In genomic region chr1:147935867-147936266, GRCm38 (mm10) we compare ENCODE assay signal across 16 mouse cellular contexts.
"Had no signal": no experiment of that assay in that cellular context is flagged by ENCODE, and none has a peak within 500 bp of the region (broad histone marks: within the 10 kb centered on the region; RNA-seq: fewer than 3 reads in every experiment).

No protein-coding gene starts in this region.

- H3K4me3 ChIP-seq: neural tube, embryonic 12.5 days; neural tube, embryonic 13.5 days; neural tube, embryonic 15.5 days; stomach, embryonic 15.5 days had no signal

- H3K4me2 ChIP-seq: neural tube, embryonic 12.5 days; neural tube, embryonic 13.5 days; neural tube, embryonic 15.5 days; stomach, embryonic 15.5 days had no signal

- H3K4me1 ChIP-seq: neural tube, embryonic 12.5 days; neural tube, embryonic 13.5 days; neural tube, embryonic 15.5 days; stomach, embryonic 15.5 days had no signal

- H3K9me3 ChIP-seq: neural tube, embryonic 12.5 days; neural tube, embryonic 13.5 days; neural tube, embryonic 15.5 days; stomach, embryonic 15.5 days had no signal

- DNase-seq: retina, postnatal 1 day; right cerebral cortex, adult 18-20 months; right cerebral cortex, postnatal 14 days; right cerebral cortex, postnatal 25 days; spleen, adult 18-20 months; thymus, adult 18-20 months; thymus, adult 2 months; thymus, postnatal 14 days; thymus, postnatal 25 days; thymus, postnatal 36 days; thymus, postnatal 4 days had no signal

- H3K9ac ChIP-seq: neural tube, embryonic 12.5 days; neural tube, embryonic 13.5 days; neural tube, embryonic 15.5 days; stomach, embryonic 15.5 days had no signal

- H3K36me3 ChIP-seq: neural tube, embryonic 12.5 days; neural tube, embryonic 13.5 days; neural tube, embryonic 15.5 days; stomach, embryonic 15.5 days had no signal

- H3K27ac ChIP-seq: neural tube, embryonic 12.5 days; neural tube, embryonic 13.5 days; neural tube, embryonic 15.5 days; stomach, embryonic 15.5 days; stomach, postnatal 0 days had no signal

- H3K27me3 ChIP-seq: neural tube, embryonic 12.5 days; neural tube, embryonic 13.5 days; neural tube, embryonic 15.5 days; stomach, embryonic 15.5 days had no signal
